Mouse (Mus musculus) c-Kit-positive CD71-positive TER-119-positive erythroid progenitor cells, embryonic 14.5 days (primary cell): ENCODE measurements around the gene Ankrd13d.
"Not testable (repeated sequence)": the region's sequence is repeated elsewhere in the genome, so short reads cannot be mapped to it uniquely, and the experiment has no call there.

Source experiments
- DNase-seq: peaks from one replicate; pipeline ENCODE4 v3.0.0-alpha.2; 2013; ENCODE audit warnings: low spot score

The Ankrd13d gene

GRCm38 (mm10) chr19:4264171-4264780, 18.7 kb downstream of the Ankrd13d start:
- DNase-seq: no peak

GRCm38 (mm10) chr19:4263702-4264101, 19.2 kb downstream of the Ankrd13d start:
- no peak for DNase-seq

GRCm38 (mm10) chr19:4262756-4263155, 20.2 kb downstream of the Ankrd13d start:
- no peak for DNase-seq

GRCm38 (mm10) chr19:4261038-4261698, 21.8 kb downstream of the Ankrd13d start:
- no peak for DNase-seq

GRCm38 (mm10) chr19:4257897-4258252, 25.1 kb downstream of the Ankrd13d start:
- no peak for DNase-seq

- peak; percentile 94 for DNase-seq
Observed at GRCm38 (mm10) chr19:4257216-4257896, 25.6 kb downstream of the Ankrd13d start.

GRCm38 (mm10) chr19:4255583-4256162, 27.3 kb downstream of the Ankrd13d start:
- DNase-seq: no peak

GRCm38 (mm10) chr19:4254230-4254629, 28.7 kb downstream of the Ankrd13d start:
- no peak for DNase-seq

- DNase-seq: not testable (repeated sequence)
Observed at GRCm38 (mm10) chr19:4248683-4249082, 34.3 kb downstream of the Ankrd13d start.

GRCm38 (mm10) chr19:4247010-4247409, 35.9 kb downstream of the Ankrd13d start:
- no peak for DNase-seq

GRCm38 (mm10) chr19:4244775-4245174, 38.2 kb downstream of the Ankrd13d start:
- DNase-seq: no peak

GRCm38 (mm10) chr19:4242416-4242815, 40.5 kb downstream of the Ankrd13d start:
- DNase-seq: no peak

GRCm38 (mm10) chr19:4240247-4240668, 42.7 kb downstream of the Ankrd13d start:
- DNase-seq: no peak

GRCm38 (mm10) chr19:4234548-4234947, 48.4 kb downstream of the Ankrd13d start:
- no peak for DNase-seq

- DNase-seq: no peak
Observed at GRCm38 (mm10) chr19:4232651-4233050, 50.3 kb downstream of the Ankrd13d start.

GRCm38 (mm10) chr19:4232186-4232572, 50.8 kb downstream of the Ankrd13d start:
- no peak for DNase-seq

- peak; percentile 89 for DNase-seq
Observed at GRCm38 (mm10) chr19:4231253-4232185, 51.4 kb downstream of the Ankrd13d start, which contains the start of gene Pold4. Pold4 (plus strand) TSS chr19:4231899.

- DNase-seq: no peak
Observed at GRCm38 (mm10) chr19:4230415-4230814, 52.5 kb downstream of the Ankrd13d start.

GRCm38 (mm10) chr19:4229451-4230076, 53.4 kb downstream of the Ankrd13d start:
- no peak for DNase-seq

- DNase-seq: no peak
Observed at GRCm38 (mm10) chr19:4228891-4229290, 54.0 kb downstream of the Ankrd13d start.
